Mouse (Mus musculus) E14TG2a.4 (cell line): ENCODE measurements around the gene Olfr131.
"Not testable (repeated sequence)": the region's sequence is repeated elsewhere in the genome, so short reads cannot be mapped to it uniquely, and the experiment has no call there.

Source experiments
- H3K27me3 ChIP-seq: 2 replicates; pipeline ENCODE4 v1.6.1; 2014; ENCODE audit warnings: low read length, control low read depth; ENCODE audit not compliant: insufficient read depth
- H3K36me3 ChIP-seq: 2 replicates; pipeline ENCODE4 v1.6.1; 2014; ENCODE audit warnings: low read length, control low read depth; ENCODE audit not compliant: insufficient read depth
- H3K4me1 ChIP-seq: replicated peaks from 2 replicates; pipeline ENCODE4 v1.6.1; 2014; ENCODE audit warnings: low read depth, low read length, control low read depth
- H3K4me3 ChIP-seq: replicated peaks from 2 replicates; pipeline ENCODE4 v1.5.1; 2014; ENCODE audit warnings: mild to moderate bottlenecking, low read length
- H3K9me3 ChIP-seq: 2 replicates; pipeline ENCODE4 v1.6.1; 2014; ENCODE audit warnings: low read length, control low read depth
- CTCF ChIP-seq: conservative IDR thresholded peaks from 2 replicates; pipeline ENCODE4 v1.5.1; 2014; ENCODE audit warnings: low read length
- NANOG ChIP-seq: IDR thresholded peaks from 2 replicates; pipeline ENCODE4 v1.6.1; 2014; ENCODE audit warnings: borderline replicate concordance, low read length, mixed read lengths
- POU5F1 ChIP-seq: IDR thresholded peaks from 2 replicates; pipeline ENCODE4 v1.6.1; 2014; ENCODE audit warnings: low read length, borderline replicate concordance

Gene Olfr131

DNA sequence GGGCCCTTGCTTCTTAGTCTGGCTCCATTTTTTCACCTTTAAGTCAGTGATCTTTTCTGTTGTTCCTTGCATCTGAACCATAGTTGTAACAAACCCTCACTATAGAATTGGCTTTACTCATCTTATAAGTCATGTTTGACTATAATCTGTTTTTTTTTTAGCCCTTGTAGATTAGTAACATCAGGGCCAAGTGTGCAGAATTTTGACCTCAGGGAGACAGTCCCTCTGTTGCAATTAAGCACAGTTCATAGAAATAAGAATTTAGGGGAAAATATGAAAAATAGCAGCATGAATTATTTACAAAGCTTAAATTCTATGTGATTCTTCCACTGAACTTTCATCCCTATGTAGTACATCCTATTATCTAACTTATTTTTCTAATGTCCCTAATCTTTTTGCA lies at the start of gene Olfr131:
TSS of gene Olfr131 (minus strand) at position 101 of the 400 bp plus-strand sequence.
- no peaks in the 10 kb centered on the region for H3K36me3 ChIP-seq
- no peak within 1 kb of the TSS for H3K4me3 ChIP-seq
- no peak for TF ChIP-seq POU5F1
- TF ChIP-seq NANOG, result no peak
- no peak for TF ChIP-seq CTCF
- H3K27me3 ChIP-seq, result no peaks in the 10 kb centered on the region
- H3K4me1 ChIP-seq, result no peaks in the 10 kb centered on the region
- H3K9me3 ChIP-seq, result no peaks in the 10 kb centered on the region

DNA sequence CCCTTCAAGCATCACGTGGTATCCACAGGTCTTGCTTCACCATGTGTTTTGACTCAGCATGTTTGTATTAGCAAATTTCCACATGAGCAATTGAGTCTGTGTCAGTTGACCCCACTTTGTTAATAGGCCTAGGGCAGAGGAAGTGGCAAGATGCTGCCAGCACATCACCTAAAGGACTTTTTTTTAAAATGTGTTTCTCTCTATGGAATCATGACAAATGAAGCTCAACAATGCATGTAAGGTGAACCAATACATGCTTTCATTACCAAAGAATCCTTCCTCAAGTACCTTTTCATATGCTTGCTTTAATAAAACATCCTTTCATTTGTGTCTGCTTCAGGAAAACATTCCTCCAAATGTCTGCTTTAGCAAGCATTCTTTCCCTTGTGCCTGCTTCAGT lies 45.9 kb upstream of the Olfr131 start, which contains the start of gene Olfr132:
TSS of gene Olfr132 (minus strand) at position 101 of the 400 bp plus-strand sequence.
- Histone ChIP-seq H3K36me3 (no peaks in the 10 kb centered on the region), H3K27me3 (no peaks in the 10 kb centered on the region), H3K4me3 (no peak within 1 kb of the TSS), H3K9me3 (no peaks in the 10 kb centered on the region), H3K4me1 (no peaks in the 10 kb centered on the region)
- TF ChIP-seq CTCF, result no peak

DNA sequence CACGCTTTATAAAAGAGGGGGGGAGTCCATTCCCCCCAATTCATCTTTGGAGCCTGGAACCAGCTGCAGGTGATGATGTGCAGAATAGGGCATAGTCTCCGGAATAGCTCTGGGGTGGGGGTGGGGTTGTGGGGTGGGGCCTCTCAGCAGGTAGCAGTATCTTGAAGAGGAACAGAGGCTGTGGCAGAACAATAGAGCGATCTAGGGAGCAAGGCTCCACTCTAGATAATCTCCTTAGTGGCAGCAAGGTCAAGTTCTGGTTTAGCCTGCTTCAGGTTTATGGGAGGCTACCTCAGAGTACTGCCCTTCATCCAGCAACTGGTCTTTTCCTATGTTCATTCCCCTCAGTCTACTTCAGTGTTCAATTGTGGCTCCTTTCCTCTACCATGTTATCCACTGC lies 36.9 kb upstream of the Olfr131 start:
- peaks cover 35% of the 10 kb centered on the region for H3K9me3 ChIP-seq
- H3K36me3 ChIP-seq, H3K4me1 ChIP-seq, H3K27me3 ChIP-seq, H3K4me3 ChIP-seq: not testable (repeated sequence)

DNA sequence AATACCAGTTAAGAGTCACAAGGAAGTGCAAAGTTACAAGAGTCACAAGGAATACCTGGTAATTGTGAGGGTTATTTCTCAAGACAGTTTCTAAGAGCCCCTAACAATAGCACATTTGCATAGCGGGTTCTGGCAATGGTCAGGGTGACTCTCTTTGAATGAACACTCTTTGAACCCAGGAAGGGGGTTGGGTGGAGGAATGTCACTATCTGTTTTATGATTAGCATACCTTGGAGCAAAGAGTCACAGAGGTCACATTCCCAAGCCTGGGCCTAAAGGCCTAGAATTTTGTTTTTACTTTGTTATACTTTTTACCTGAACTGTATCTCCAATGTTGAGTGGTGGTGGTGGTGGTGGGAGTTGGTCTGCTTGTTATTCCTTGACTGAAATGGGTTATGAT lies 35.7 kb upstream of the Olfr131 start:
- not testable (repeated sequence) for H3K27me3 ChIP-seq, H3K36me3 ChIP-seq, H3K4me1 ChIP-seq, H3K4me3 ChIP-seq
- H3K9me3 ChIP-seq, result peaks cover 35% of the 10 kb centered on the region

DNA sequence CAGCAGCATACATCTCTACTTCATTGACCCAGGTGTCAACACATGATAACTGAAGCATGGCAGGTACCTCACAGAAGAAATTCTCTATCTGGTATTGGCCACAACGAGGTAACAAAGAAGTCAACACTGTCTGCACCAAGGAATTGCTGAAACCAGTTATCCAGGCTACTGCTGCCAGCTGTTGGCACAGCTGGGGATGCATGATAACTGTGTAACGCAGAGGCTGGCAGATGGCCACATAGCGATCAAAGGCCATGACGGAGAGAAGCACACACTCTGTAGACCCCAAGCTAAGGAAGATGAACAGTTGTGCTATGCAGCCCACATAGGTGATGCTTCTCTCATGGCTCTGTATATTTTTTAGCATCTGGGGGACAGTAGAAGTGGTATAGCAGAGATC lies 6.1 kb downstream of the Olfr131 start:
- Histone ChIP-seq H3K4me1 (no peaks in the 10 kb centered on the region), H3K9me3 (no peaks in the 10 kb centered on the region), H3K27me3 (no peaks in the 10 kb centered on the region), H3K4me3 (no peak overlapping the region), H3K36me3 (no peaks in the 10 kb centered on the region)
- no peak for TF ChIP-seq POU5F1
- TF ChIP-seq NANOG, result no peak
- no peak for TF ChIP-seq CTCF

DNA sequence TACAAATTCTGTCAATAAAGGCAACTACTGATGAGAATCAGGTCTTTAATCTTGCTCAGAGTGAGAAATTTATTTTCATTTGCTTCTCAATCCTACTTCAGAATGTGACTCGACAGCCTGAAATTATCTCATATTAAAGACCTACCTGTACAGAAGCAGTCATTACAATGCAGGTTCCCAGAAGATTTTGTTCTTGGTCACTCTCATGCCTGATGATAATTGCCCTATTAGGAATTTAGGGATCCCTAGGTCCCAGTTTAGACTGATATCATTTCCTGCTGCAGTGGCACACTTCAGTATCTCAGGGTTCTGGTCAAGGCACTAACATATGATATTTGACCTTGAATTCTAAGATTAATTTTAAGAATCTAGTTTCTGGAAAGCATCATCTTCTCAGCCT lies 24.9 kb downstream of the Olfr131 start, which contains the start of gene Olfr130:
TSS of gene Olfr130 (plus strand) at position 301 of the 400 bp plus-strand sequence.
- H3K4me3 ChIP-seq, result no peak within 1 kb of the TSS
- no peaks in the 10 kb centered on the region for H3K4me1 ChIP-seq
- H3K36me3 ChIP-seq, result no peaks in the 10 kb centered on the region
- H3K27me3 ChIP-seq, result no peaks in the 10 kb centered on the region
- TF ChIP-seq CTCF, result no peak
- TF ChIP-seq POU5F1, result no peak
- no peak for TF ChIP-seq NANOG
- H3K9me3 ChIP-seq, result no peaks in the 10 kb centered on the region

DNA sequence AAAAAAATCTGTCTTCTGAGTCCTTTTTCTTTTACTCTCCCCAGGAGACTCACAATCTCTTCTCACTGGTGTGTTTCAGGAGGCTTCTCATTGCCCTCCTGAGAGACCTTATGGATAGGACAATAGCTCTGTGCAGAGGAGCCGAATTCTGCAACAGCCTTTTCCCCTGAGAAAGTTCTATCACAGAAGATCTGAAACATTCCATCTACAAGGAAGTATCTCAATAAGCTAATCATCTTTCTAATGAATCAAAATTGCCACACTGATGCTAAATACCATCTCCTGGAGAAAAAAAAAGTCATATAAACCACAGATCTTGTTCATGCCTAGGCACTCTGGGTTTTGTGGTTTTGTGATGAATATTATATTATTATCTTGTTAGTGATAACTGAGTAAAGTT lies 28.5 kb downstream of the Olfr131 start, which contains the start of gene Olfr129:
TSS of gene Olfr129 (minus strand) at position 101 of the 400 bp plus-strand sequence.
- Histone ChIP-seq H3K4me3 (no peak within 1 kb of the TSS), H3K27me3 (no peaks in the 10 kb centered on the region), H3K9me3 (no peaks in the 10 kb centered on the region), H3K4me1 (no peaks in the 10 kb centered on the region), H3K36me3 (no peaks in the 10 kb centered on the region)
- TF ChIP-seq POU5F1 (no peak), NANOG (no peak), CTCF (no peak)
